Mouse (Mus musculus): ENCODE data around the gene Yipf7.

The Yipf7 gene

GRCm38 (mm10) chr5:69542489-69542888 is at the start of gene Yipf7:
TSS of gene Yipf7 (minus strand) at chr5:69542648.
- in situ Hi-C loops (cut with MseI, MboI) = no loop called here

GRCm38 (mm10) chr5:69591640-69592461 is 49.4 kb upstream of the Yipf7 start, which contains the start of gene Gnpda2:
TSS of gene Gnpda2 (minus strand) at chr5:69592340.
- in situ Hi-C loops (cut with MseI, MboI) = no loop called here

- in situ Hi-C loops (cut with MseI, MboI) = no loop called here
Measured at GRCm38 (mm10) chr5:69557404-69557935, 15.0 kb upstream of the Yipf7 start.

- in situ Hi-C loops (cut with MseI, MboI) = no loop called here
Measured at GRCm38 (mm10) chr5:69556628-69557403, 14.4 kb upstream of the Yipf7 start, which contains the start of gene Guf1. TSS of gene Guf1 (plus strand) at chr5:69556923.

- in situ Hi-C loops (cut with MseI, MboI) = no loop called here
Measured at GRCm38 (mm10) chr5:69541680-69542079, 768 bp downstream of the Yipf7 start.

- in situ Hi-C loops (cut with MseI, MboI) = loop anchor here in 1 of 2 experiments (10.0 to 25.0 kb wide), 2 partner anchors 179 to 1262 kb away; partner anchors contain the start of gene Kctd8
Measured at GRCm38 (mm10) chr5:69523944-69524343, 18.5 kb downstream of the Yipf7 start.

GRCm38 (mm10) chr5:69522064-69522463 is 20.4 kb downstream of the Yipf7 start:
- in situ Hi-C loops (cut with MseI, MboI) = loop anchor here in 1 of 2 experiments (10.0 to 25.0 kb wide), 2 partner anchors 177 to 1260 kb away; partner anchors contain the start of gene Kctd8

GRCm38 (mm10) chr5:69520661-69521278 is 21.7 kb downstream of the Yipf7 start:
- in situ Hi-C loops (cut with MseI, MboI) = loop anchor here in 1 of 2 experiments (10.0 to 25.0 kb wide), 2 partner anchors 176 to 1258 kb away; partner anchors contain the start of gene Kctd8

GRCm38 (mm10) chr5:69512203-69512602 is 30.2 kb downstream of the Yipf7 start:
- in situ Hi-C loops (cut with MseI, MboI) = loop anchor here in 1 of 2 experiments (25.0 kb wide), 1 partner anchor 1250 kb away; no protein-coding TSS in a partner anchor

GRCm38 (mm10) chr5:69511631-69512030 is 30.8 kb downstream of the Yipf7 start:
- in situ Hi-C loops (cut with MseI, MboI) = loop anchor here in 1 of 2 experiments (25.0 kb wide), 1 partner anchor 1249 kb away; no protein-coding TSS in a partner anchor

- in situ Hi-C loops (cut with MseI, MboI) = loop anchor here in 1 of 2 experiments (25.0 kb wide), 1 partner anchor 1245 kb away; no protein-coding TSS in a partner anchor
Measured at GRCm38 (mm10) chr5:69507045-69507444, 35.4 kb downstream of the Yipf7 start.

- in situ Hi-C loops (cut with MseI, MboI) = no loop called here
Measured at GRCm38 (mm10) chr5:69489046-69489445, 53.4 kb downstream of the Yipf7 start.

GRCm38 (mm10) chr5:69467520-69467919 is 74.9 kb downstream of the Yipf7 start:
- in situ Hi-C loops (cut with MseI, MboI) = no loop called here
